Mouse (Mus musculus) CH12.LX (cell line): Measurements from ENCODE around the gene Samd5. TPM values are rescaled to one million over a fixed set of nuclear protein-coding genes. Genes with fewer than 3 reads are reported as not detected.

Source experiments
- DNase-seq: peaks from one replicate; pipeline ENCODE4 v3.0.0-alpha.2; 2013; ENCODE audit errors: extremely low read depth
- H3K27ac ChIP-seq: 2 replicates; pipeline ENCODE4 v1.5.1; 2012; ENCODE audit warnings: low read depth, mild to moderate bottlenecking, control low read depth, moderate library complexity; ENCODE audit not compliant: insufficient read depth
- H3K27me3 ChIP-seq: replicated peaks from 2 replicates; pipeline ENCODE3; 2012; ENCODE audit warnings: inconsistent platforms
- H3K36me3 ChIP-seq, 2 experiments: replicated peaks in 1 of 2; 2 replicates each; pipeline versions ENCODE3 to v1.6.1; 2012; ENCODE audit warnings: inconsistent platforms in 1 of 2, low read length in 1 of 2, mild to moderate bottlenecking in 1 of 2, mixed read lengths in 1 of 2, moderate library complexity in 1 of 2; ENCODE audit not compliant: control insufficient read depth in 1 of 2, insufficient read depth in 1 of 2
- H3K4me1 ChIP-seq, 2 experiments: 2 replicates each; pipeline ENCODE4 v1.6.1; 2012; ENCODE audit warnings: inconsistent platforms in 1 of 2, moderate library complexity in 1 of 2; ENCODE audit not compliant: insufficient read depth in 2 of 2, control insufficient read depth in 1 of 2
- H3K4me2 ChIP-seq: 2 replicates; pipeline ENCODE4 v1.6.1; 2012; ENCODE audit warnings: low read depth, mild to moderate bottlenecking, control low read depth; ENCODE audit not compliant: poor library complexity, insufficient read depth, severe bottlenecking
- H3K4me3 ChIP-seq, 3 experiments: fragments of 150-350 bp in 1 of 3; sonication (generic) in 1 of 3; replicated peaks in 1 of 3; 2 replicates each; pipeline versions ENCODE3 to v1.5.1; 2011 to 2012; ENCODE audit warnings: low read depth in 2 of 3, low read length in 2 of 3, mild to moderate bottlenecking in 2 of 3, moderate library complexity in 2 of 3, control low read depth in 1 of 3, improper control_type of control experiment in 1 of 3, inconsistent platforms in 1 of 3, mixed read lengths in 1 of 3; ENCODE audit not compliant: poor library complexity in 1 of 3
- H3K79me2 ChIP-seq: replicated peaks from 2 replicates; pipeline ENCODE4 v1.6.1; 2012; ENCODE audit warnings: mild to moderate bottlenecking, moderate library complexity; ENCODE audit not compliant: control insufficient read depth, poor library complexity, insufficient read depth, severe bottlenecking; ENCODE audit errors: extremely low read depth
- H3K9ac ChIP-seq: 2 replicates; pipeline ENCODE4 v1.6.1; 2012; ENCODE audit warnings: low read depth, mild to moderate bottlenecking, control low read depth, moderate library complexity; ENCODE audit not compliant: insufficient read depth
- H3K9me3 ChIP-seq: replicated peaks from 2 replicates; pipeline ENCODE3; 2012; ENCODE audit warnings: low read length, inconsistent platforms, mixed read lengths
- BHLHE40 ChIP-seq: IDR thresholded peaks from 2 replicates; pipeline ENCODE4 v1.6.1; 2011; ENCODE audit warnings: mild to moderate bottlenecking, low read depth, low read length, improper control_type of control experiment
- CHD1 ChIP-seq: IDR thresholded peaks from 2 replicates; pipeline ENCODE4 v1.6.1; 2012; ENCODE audit warnings: low read depth, low read length, improper control_type of control experiment, inconsistent platforms
- E2F4 ChIP-seq: IDR thresholded peaks from 2 replicates; pipeline ENCODE4 v1.6.1; 2011; ENCODE audit warnings: low read depth, low read length, improper control_type of control experiment; ENCODE audit not compliant: insufficient replicate concordance
- ELF1 ChIP-seq: IDR thresholded peaks from 2 replicates; pipeline ENCODE4 v1.6.1; 2014; ENCODE audit warnings: low read depth, mild to moderate bottlenecking, inconsistent platforms, low read length, improper control_type of control experiment
- EP300 ChIP-seq: IDR thresholded peaks from 2 replicates; pipeline ENCODE4 v1.6.1; 2011; ENCODE audit warnings: low read length, improper control_type of control experiment
- ETS1 ChIP-seq: conservative IDR thresholded peaks from 2 replicates; pipeline ENCODE4 v1.6.1; 2012; ENCODE audit warnings: low read depth, mild to moderate bottlenecking, inconsistent platforms, low read length, improper control_type of control experiment, moderate library complexity
- GABPA ChIP-seq: IDR thresholded peaks from 2 replicates; pipeline ENCODE4 v1.6.1; 2012; ENCODE audit warnings: low read depth, low read length, improper control_type of control experiment, inconsistent platforms; ENCODE audit not compliant: insufficient replicate concordance
- IRF4 ChIP-seq: IDR thresholded peaks from 2 replicates; pipeline ENCODE4 v1.6.1; 2014; ENCODE audit warnings: low read depth, mild to moderate bottlenecking, inconsistent platforms, low read length, improper control_type of control experiment
- JUND ChIP-seq: conservative IDR thresholded peaks from 2 replicates; pipeline ENCODE4 v1.6.1; 2011; ENCODE audit warnings: low read depth, low read length, improper control_type of control experiment
- KAT2A ChIP-seq: IDR thresholded peaks from 2 replicates; pipeline ENCODE4 v1.6.1; 2012; ENCODE audit warnings: low read length, improper control_type of control experiment, inconsistent platforms; ENCODE audit not compliant: insufficient replicate concordance
- MAFK ChIP-seq: IDR thresholded peaks from 2 replicates; pipeline ENCODE4 v1.6.1; 2011; ENCODE audit warnings: low read length, improper control_type of control experiment; ENCODE audit not compliant: insufficient replicate concordance
- MAX ChIP-seq: IDR thresholded peaks from 2 replicates; pipeline ENCODE4 v1.6.1; 2011; ENCODE audit warnings: low read length, improper control_type of control experiment
- MEF2A ChIP-seq: IDR thresholded peaks from 2 replicates; pipeline ENCODE4 v1.6.1; 2014; ENCODE audit warnings: low read depth, mild to moderate bottlenecking, inconsistent platforms, low read length, improper control_type of control experiment, borderline replicate concordance
- MYC ChIP-seq: IDR thresholded peaks from 2 replicates; pipeline ENCODE4 v1.6.1; 2011; ENCODE audit warnings: low read depth, mild to moderate bottlenecking, improper control_type of control experiment, low read length
- NELFE ChIP-seq: IDR thresholded peaks from 2 replicates; pipeline ENCODE4 v1.6.1; 2011; ENCODE audit warnings: low read depth, low read length, improper control_type of control experiment
- NRF1 ChIP-seq: IDR thresholded peaks from 2 replicates; pipeline ENCODE4 v1.6.1; 2014; ENCODE audit warnings: low read depth, mild to moderate bottlenecking, inconsistent platforms, low read length, improper control_type of control experiment, moderate library complexity
- RAD21 ChIP-seq: IDR thresholded peaks from 2 replicates; pipeline ENCODE4 v1.6.1; 2011; ENCODE audit warnings: low read depth, mild to moderate bottlenecking, low read length, improper control_type of control experiment, moderate library complexity
- RCOR1 ChIP-seq: conservative IDR thresholded peaks from 2 replicates; pipeline ENCODE4 v1.6.1; 2012; ENCODE audit warnings: low read depth, mild to moderate bottlenecking, inconsistent platforms, low read length, improper control_type of control experiment
- SMC3 ChIP-seq: IDR thresholded peaks from 2 replicates; pipeline ENCODE4 v1.6.1; 2011; ENCODE audit warnings: low read depth, low read length, improper control_type of control experiment
- TBP ChIP-seq: conservative IDR thresholded peaks from 2 replicates; pipeline ENCODE4 v1.6.1; 2011; ENCODE audit warnings: low read depth, low read length, improper control_type of control experiment
- USF1 ChIP-seq: IDR thresholded peaks from 2 replicates; pipeline ENCODE4 v1.6.1; 2014; ENCODE audit warnings: low read depth, mild to moderate bottlenecking, inconsistent platforms, low read length, improper control_type of control experiment
- ZC3H11A ChIP-seq: IDR thresholded peaks from 2 replicates; pipeline ENCODE4 v1.6.1; 2012; ENCODE audit warnings: low read depth, mild to moderate bottlenecking, inconsistent platforms, low read length, improper control_type of control experiment
- dilution Hi-C: fragments of 300-500 bp; cut with MboI; formaldehyde crosslinking; loops from 2 replicates; pipeline ENCODE4 v1.14.3; 2020; ENCODE audit warnings: low sequenced_read_pairs; ENCODE audit not compliant: extremely low pct_unique_long_range_greater_than_20kb, extremely low pct_ligation_motif_present
- in situ Hi-C: fragments of 300-500 bp; cut with MboI; formaldehyde crosslinking; loops from 3 replicates; pipeline ENCODE4 v1.14.3; 2019; ENCODE audit warnings: low sequenced_read_pairs, low pct_ligation_motif_present, low pct_unique_long_range_greater_than_20kb, mixed read lengths
- polyA plus RNA-seq: library from polyadenylated mRNA; unstranded; fragments of >175 nt; gene quantifications from 2 replicates; pipeline ENCODE4 v1.2.1, GENCODE M21; 2012; ENCODE audit warnings: low read depth; ENCODE audit not compliant: insufficient read length
- total RNA-seq, 2 experiments: library from RNA; depleted of rRNA; stranded (reverse); fragments of 300-350 nt in 1 of 2; fragments of >200 nt in 1 of 2; gene quantifications; 2 replicates each; pipeline ENCODE4 v1.2.3; 2012 to 2014

The Samd5 gene
- total and polyA plus RNA-seq, 3 experiments, result not detected

GRCm38 (mm10) chr10:9704956-9705355 is 29.9 kb upstream of the Samd5 start:
- no peaks in the 10 kb centered on the region for H3K27me3 ChIP-seq
- no peak for DNase-seq
- H3K9me3 ChIP-seq, result no peaks in the 10 kb centered on the region
- no peak for TF ChIP-seq EP300
- no peak for TF ChIP-seq USF1
- TF ChIP-seq E2F4, result no peak
- TF ChIP-seq MEF2A, result no peak
- TF ChIP-seq CHD1, result no peak
- no peak for TF ChIP-seq ELF1
- no peak for TF ChIP-seq ETS1
- no peak for TF ChIP-seq MAX
- no peak for TF ChIP-seq GABPA
- TF ChIP-seq TBP, result no peak
- TF ChIP-seq MAFK, result no peak
- TF ChIP-seq BHLHE40, result no peak
- TF ChIP-seq IRF4, result no peak
- no peak for TF ChIP-seq SMC3
- in situ Hi-C loops, result no loop called here
- no peaks in the 10 kb centered on the region for H3K36me3 ChIP-seq
- no peak overlapping the region for H3K4me3 ChIP-seq
- dilution Hi-C loops, result no loop called here
- no peak overlapping the region for H3K27ac ChIP-seq
- H3K4me2 ChIP-seq, result no peak overlapping the region
- H3K79me2 ChIP-seq, result no peaks in the 10 kb centered on the region
- H3K4me1 ChIP-seq, result no peaks in the 10 kb centered on the region
- no peak overlapping the region for H3K9ac ChIP-seq

DNA sequence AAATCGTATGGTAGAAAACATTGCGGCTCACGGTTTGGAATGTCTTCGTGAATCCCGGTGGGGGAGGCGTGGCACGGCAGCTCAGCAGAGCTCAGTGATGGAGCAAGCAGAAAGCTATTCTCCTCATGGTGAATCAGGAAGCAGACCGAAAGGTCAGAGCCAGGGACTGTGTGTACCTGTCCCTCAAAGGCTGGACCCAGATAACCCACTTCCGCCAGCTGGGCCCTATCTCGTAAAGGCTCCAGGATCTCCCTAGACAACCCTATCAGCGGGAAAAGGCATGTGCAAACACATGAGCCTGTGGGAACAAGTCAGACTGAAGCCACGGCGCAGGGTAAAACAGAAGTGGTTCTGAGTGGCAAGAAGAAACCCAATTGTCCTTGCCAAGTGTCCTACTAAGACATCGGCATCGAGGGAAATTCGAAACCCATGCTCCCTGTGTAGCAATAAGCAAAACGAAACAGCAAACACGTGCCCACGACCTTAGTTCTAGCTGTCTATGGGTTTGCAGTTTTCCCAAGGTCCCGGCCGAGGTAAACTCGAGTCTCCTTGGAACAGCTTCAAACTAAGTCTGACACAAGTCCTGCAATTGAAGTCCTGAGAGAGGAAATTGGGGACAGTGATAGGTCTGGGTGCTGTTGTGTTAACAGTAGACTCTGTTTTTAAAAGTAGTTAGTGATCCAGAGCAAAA is 24.2 kb upstream of the Samd5 start:
- Histone ChIP-seq H3K79me2 (no peaks in the 10 kb centered on the region), H3K4me3 (no peak overlapping the region)
- TF ChIP-seq KAT2A (no peak), IRF4 (no peak), RAD21 (no peak), NELFE (no peak), NRF1 (no peak), ZC3H11A (no peak), MYC (no peak), JUND (no peak), RCOR1 (no peak)
- TF ChIP-seq, all 38 proteins: peak for 0
- DNase-seq, result no peak
- no peaks in the 10 kb centered on the region for H3K27me3 ChIP-seq
- no peak overlapping the region for H3K4me2 ChIP-seq
- H3K36me3 ChIP-seq, result no peaks in the 10 kb centered on the region
- in situ Hi-C loops (no loop called here), dilution Hi-C loops (no loop called here)
- no peaks in the 10 kb centered on the region for H3K9me3 ChIP-seq
- H3K27ac ChIP-seq, result no peak overlapping the region
- no peak overlapping the region for H3K9ac ChIP-seq
- H3K4me1 ChIP-seq, result no peaks in the 10 kb centered on the region
